In genomic region chr17:88042099-88043086, GRCm38 (mm10) we compare ENCODE assay signal across 8 mouse cellular contexts. TPM values are rescaled to one million over a fixed set of nuclear protein-coding genes. Genes with fewer than 3 reads are reported as not detected.
DNase-seq lines count a peak whose midpoint lies in the region; ATAC-seq lines count a peak whose summit lies in the region.

No protein-coding gene starts in this region.

- peaks cover 4% of the 10 kb centered on the region; the same call in 1 of the 2 replicates for H3K36me3 ChIP-seq in embryonic facial prominence, embryonic 12.5 days
- H3K36me3 ChIP-seq in intestine, embryonic 16.5 days (ENCODE audit: control insufficient read depth, insufficient read depth, low read length): 0 out of 2 replicates have a peak, but pooled peaks cover 2% of the 10 kb centered on the region

- H3K27me3 ChIP-seq in embryonic facial prominence, embryonic 12.5 days: no peaks in the 10 kb centered on the region
- no peaks in the 10 kb centered on the region for H3K27me3 ChIP-seq in intestine, embryonic 16.5 days (replicated peaks; ENCODE audit: control insufficient read depth, insufficient read depth, low read length)

- ATAC-seq in embryonic facial prominence, embryonic 12.5 days (ENCODE audit: insufficient number of reproducible peaks, insufficient read depth, low FRiP score, low TSS enrichment): peak; percentile 56; the same call in 1 of the 2 replicates
- ATAC-seq in intestine, embryonic 16.5 days: peak; percentile 90

- 67% methylated on average over 12 of the region's 12 CpGs for WGBS in embryonic facial prominence, embryonic 12.5 days
- WGBS in intestine, embryonic 16.5 days: 43% methylated on average over 12 of the region's 12 CpGs

- H3K9ac ChIP-seq in embryonic facial prominence, embryonic 12.5 days: no peak overlapping the region
- H3K9ac ChIP-seq in intestine, embryonic 16.5 days (ENCODE audit: low read depth, low read length): no peak overlapping the region

- DNase-seq in gastrocnemius, adult 18-20 months (ENCODE audit: low spot score): peak; percentile 28
- no peak for DNase-seq in gastrocnemius, postnatal 4 days (ENCODE audit: low spot score in 2 of 2)
- DNase-seq in lung, postnatal 10 days: peak; percentile 52
- peak; percentile 39 for DNase-seq in spleen, adult 12 weeks (ENCODE audit: low spot score)
- DNase-seq in ovary, postnatal 10 days (ENCODE audit: low spot score): no peak
- no peak for DNase-seq in ovary, postnatal 36 days (ENCODE audit: low spot score)

- H3K4me3 ChIP-seq in embryonic facial prominence, embryonic 12.5 days: no peak overlapping the region
- no peak overlapping the region for H3K4me3 ChIP-seq in intestine, embryonic 16.5 days (ENCODE audit: low read length)

- no peaks in the 10 kb centered on the region for H3K9me3 ChIP-seq in embryonic facial prominence, embryonic 12.5 days
- no peaks in the 10 kb centered on the region for H3K9me3 ChIP-seq in intestine, embryonic 16.5 days (ENCODE audit: control insufficient read depth, low read length)

- no peak overlapping the region for H3K27ac ChIP-seq in embryonic facial prominence, embryonic 12.5 days
- no peak overlapping the region for H3K27ac ChIP-seq in intestine, embryonic 16.5 days (ENCODE audit: low read length)

- H3K4me1 ChIP-seq in embryonic facial prominence, embryonic 12.5 days: peaks cover 11% of the 10 kb centered on the region; the same call in 1 of the 2 replicates
- 0 out of 2 replicates have a peak, but pooled peaks cover 10% of the 10 kb centered on the region for H3K4me1 ChIP-seq in intestine, embryonic 16.5 days (ENCODE audit: control insufficient read depth, insufficient read depth, low read length)

- H3K4me2 ChIP-seq in embryonic facial prominence, embryonic 12.5 days (replicated peaks): no peak overlapping the region
- H3K4me2 ChIP-seq in intestine, embryonic 16.5 days (ENCODE audit: low read depth, low read length): 0 out of 2 replicates have a peak overlapping the region, but pooled peaks have one; percentile 0

RNA-seq across cellular contexts. Expression of gene Fbxo11, which starts 22.7 kb away (rescaled TPM):
- total RNA-seq in gastrocnemius, adult 18-20 months (2021): 10 to 100 TPM; 32.9 to 39.2 TPM
- total RNA-seq in gastrocnemius, postnatal 4 days (2021): 10 to 100 TPM; 53.3 to 59.6 TPM
- polyA plus RNA-seq in embryonic facial prominence, embryonic 12.5 days (2016; fragmentation: Nextera tagmentation; extraction: Ambion mirVana): 25.0 and 27.6 TPM in 2 replicates
- polyA plus RNA-seq in intestine, embryonic 16.5 days (2015; fragmentation: Nextera tagmentation; extraction: Ambion mirVana): 8.0 and 8.3 TPM in 2 replicates

Comparison
In these comparisons a context has a peak if more than half of its experiments do, and no peak if none do; other contexts are left out.
1. DNase-seq: peak in gastrocnemius, adult 18-20 months (single experiment), lung, postnatal 10 days (single experiment) and spleen, adult 12 weeks (single experiment); none in gastrocnemius, postnatal 4 days (0 of 2), ovary, postnatal 10 days (single experiment) and ovary, postnatal 36 days (single experiment).